Mouse (Mus musculus) bone marrow macrophage, adult 2 months (primary cell): ENCODE measurements around the gene Hcn4.

ENCODE experiments used
- CTCF ChIP-seq: IDR thresholded peaks from 2 replicates; pipeline ENCODE4 v1.5.1; 2012; ENCODE audit warnings: low read depth, mild to moderate bottlenecking, low read length, moderate library complexity
- POLR2A ChIP-seq: IDR thresholded peaks from 2 replicates; pipeline ENCODE4 v1.6.1; 2012; ENCODE audit warnings: mild to moderate bottlenecking, low read depth, low read length, borderline replicate concordance

DNA sequence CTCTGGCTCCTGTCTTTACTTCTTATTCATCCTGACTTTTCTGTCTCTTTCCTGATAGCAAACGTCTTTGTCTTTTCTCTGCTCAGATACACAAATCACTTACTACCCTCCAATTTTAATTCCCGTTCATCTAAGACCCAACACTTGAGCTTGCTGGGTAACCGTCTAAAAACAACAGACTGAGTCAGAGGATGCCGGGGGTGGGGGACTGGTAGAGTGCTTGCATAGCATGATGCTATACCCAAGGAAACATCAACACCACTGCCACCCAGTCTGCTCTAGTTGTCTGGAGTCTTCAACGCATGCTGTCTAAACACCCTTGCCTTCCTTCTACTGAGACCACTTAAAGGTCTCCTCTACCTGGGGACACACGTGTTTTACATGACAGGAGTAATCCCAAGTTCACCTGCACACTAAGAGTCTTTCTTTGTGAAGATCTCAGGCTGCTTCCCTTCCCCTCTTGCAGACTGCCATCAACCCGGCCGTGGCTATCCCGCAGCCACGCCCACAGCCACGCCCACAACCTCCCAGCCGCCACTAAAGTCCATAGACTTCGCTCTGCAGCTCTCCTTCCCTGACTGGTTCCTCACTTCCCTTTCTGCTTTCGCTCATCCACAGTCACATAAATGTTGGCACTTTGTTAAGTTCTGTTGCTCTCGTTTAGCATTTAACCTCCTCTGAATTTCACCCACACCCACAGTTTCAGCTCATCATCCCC, 17.5 kb upstream of the Hcn4 start:
- no peak for TF ChIP-seq CTCF
- TF ChIP-seq POLR2A = no peak
